Mouse (Mus musculus): Measurements from ENCODE around the gene Gde1.

Gde1 gene

GRCm38 (mm10) chr7:118705101-118705961, at the start of gene Gde1:
Gene Gde1 (minus strand): TSS chr7:118705778.
- DNase-seq (ENCODE audit: low spot score) = peak; percentile 92

- DNase-seq (ENCODE audit: low spot score) = no peak
Observed at GRCm38 (mm10) chr7:118751625-118752024, 46.0 kb upstream of the Gde1 start.

- DNase-seq (ENCODE audit: low spot score) = no peak
Observed at GRCm38 (mm10) chr7:118749706-118750105, 44.1 kb upstream of the Gde1 start.

- no peak for DNase-seq (ENCODE audit: low spot score)
Observed at GRCm38 (mm10) chr7:118747891-118748672, 42.5 kb upstream of the Gde1 start.

GRCm38 (mm10) chr7:118744766-118745165, 39.2 kb upstream of the Gde1 start:
- DNase-seq (ENCODE audit: low spot score) = no peak

GRCm38 (mm10) chr7:118742278-118742677, 36.7 kb upstream of the Gde1 start:
- DNase-seq (ENCODE audit: low spot score) = no peak

GRCm38 (mm10) chr7:118740532-118741338, 35.2 kb upstream of the Gde1 start:
- peak; percentile 95 for DNase-seq (ENCODE audit: low spot score)

GRCm38 (mm10) chr7:118739975-118740531, 34.5 kb upstream of the Gde1 start, which contains the start of gene Vps35l:
Gene Vps35l (plus strand): TSS chr7:118740226.
- peak; percentile 72 for DNase-seq (ENCODE audit: low spot score)

- DNase-seq (ENCODE audit: low spot score) = no peak
Observed at GRCm38 (mm10) chr7:118738730-118739129, 33.2 kb upstream of the Gde1 start.

DNA sequence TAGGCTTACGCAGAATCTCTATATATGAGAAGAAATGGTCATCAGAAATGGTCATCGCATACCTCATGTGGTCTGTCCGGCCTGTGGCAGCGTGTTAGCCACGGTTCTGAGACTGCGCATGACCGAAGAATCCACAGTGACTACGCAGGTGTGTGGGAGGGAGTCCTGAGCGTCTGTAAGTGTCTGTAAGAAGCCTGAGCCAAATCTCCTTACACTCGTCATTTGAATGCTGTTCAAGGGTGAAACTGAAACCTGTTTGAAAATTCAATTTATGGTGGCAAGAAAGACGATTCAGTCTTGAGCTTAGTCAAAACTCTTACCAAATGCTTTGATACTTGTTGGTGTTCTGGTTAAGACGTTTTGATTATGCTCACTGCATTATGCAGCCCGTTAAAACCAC, 27.6 kb upstream of the Gde1 start:
- no peak for DNase-seq (ENCODE audit: low spot score)

GRCm38 (mm10) chr7:118731781-118732180, 26.2 kb upstream of the Gde1 start:
- no peak for DNase-seq (ENCODE audit: low spot score)

GRCm38 (mm10) chr7:118728846-118729587, 23.4 kb upstream of the Gde1 start:
- no peak for DNase-seq (ENCODE audit: low spot score)

DNA sequence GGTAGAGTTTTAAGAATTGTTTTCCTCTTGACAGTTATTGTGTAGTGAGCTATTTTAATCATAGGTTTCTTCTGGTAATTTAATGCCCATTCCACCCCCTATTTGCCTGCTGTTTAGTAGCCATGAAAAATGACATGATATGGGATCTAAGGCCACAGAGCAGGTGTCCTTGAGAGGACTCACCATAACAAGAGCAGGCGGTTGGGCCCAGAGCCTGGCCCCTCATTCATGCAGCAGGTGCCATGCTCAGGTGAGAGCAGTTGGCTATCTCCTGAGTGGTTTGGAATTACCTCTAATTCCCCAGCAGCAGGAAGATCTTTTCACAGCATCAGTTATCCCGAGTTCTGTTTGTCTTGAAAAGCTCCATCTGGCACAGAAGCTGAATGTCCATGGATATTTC, 19.9 kb upstream of the Gde1 start:
- no peak for DNase-seq (ENCODE audit: low spot score)

DNA sequence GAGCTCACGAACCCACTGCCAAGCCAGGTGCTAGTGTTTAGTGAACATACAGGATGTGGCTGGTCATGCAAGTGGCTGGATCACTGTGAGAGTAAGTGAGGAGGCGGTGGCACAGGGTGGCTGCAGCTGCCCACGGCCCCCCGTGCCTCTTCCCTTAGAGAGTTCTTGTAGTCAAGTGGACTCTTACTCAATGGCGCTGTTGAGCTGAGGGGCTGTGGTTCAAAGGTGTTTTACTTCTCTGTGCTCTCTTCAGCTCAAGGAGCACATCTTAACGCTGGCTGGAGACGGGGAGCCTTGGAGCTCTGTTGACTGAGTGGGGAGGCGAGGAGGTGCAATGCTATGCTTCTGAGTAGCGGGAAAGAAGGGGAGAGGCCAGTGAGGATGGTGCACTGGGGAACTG, 18.3 kb upstream of the Gde1 start:
- DNase-seq (ENCODE audit: low spot score) = no peak

- DNase-seq (ENCODE audit: low spot score) = no peak
Observed at GRCm38 (mm10) chr7:118718066-118718465, 12.5 kb upstream of the Gde1 start.

- DNase-seq (ENCODE audit: low spot score) = no peak
Observed at GRCm38 (mm10) chr7:118714873-118715272, 9.3 kb upstream of the Gde1 start.

GRCm38 (mm10) chr7:118712228-118713173, 6.9 kb upstream of the Gde1 start, which contains the start of gene Ccp110:
Gene Ccp110 (plus strand): TSS chr7:118712552.
- peak; percentile 89 for DNase-seq (ENCODE audit: low spot score)

DNA sequence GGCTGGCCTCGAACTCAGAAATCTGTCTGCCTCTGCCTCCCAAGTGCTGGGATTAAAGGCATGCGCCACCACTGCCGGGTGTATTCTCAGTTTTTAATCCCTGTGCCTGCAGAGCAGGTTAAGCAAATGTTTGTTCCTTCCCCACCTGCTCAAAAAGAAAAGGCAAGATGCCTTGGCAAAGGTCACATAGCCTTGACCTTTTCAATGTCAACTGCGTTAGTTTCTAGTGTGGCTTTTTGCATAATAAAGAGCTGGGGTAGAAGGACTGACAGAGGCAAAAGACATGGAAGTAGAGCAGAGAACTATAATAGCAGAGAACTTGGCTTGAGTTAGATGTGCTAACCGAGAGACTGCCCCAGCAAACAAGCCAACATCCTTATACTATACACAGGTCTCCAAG, 5.2 kb upstream of the Gde1 start:
- no peak for DNase-seq (ENCODE audit: low spot score)

- DNase-seq (ENCODE audit: low spot score) = peak; percentile 21
Observed at GRCm38 (mm10) chr7:118708002-118708401, 2.4 kb upstream of the Gde1 start.

GRCm38 (mm10) chr7:118707216-118707615, 1.6 kb upstream of the Gde1 start:
- DNase-seq (ENCODE audit: low spot score) = no peak
